Mouse (Mus musculus) olfactory bulb, adult 2 months (tissue): ENCODE data around the gene Dnal4.

Experiments used
- CTCF ChIP-seq: fragments of 200-500 bp; IDR thresholded peaks from 2 replicates; pipeline ENCODE4 v1.5.1; 2012; ENCODE audit warnings: low read depth, mild to moderate bottlenecking, low read length, moderate library complexity; ENCODE audit not compliant: insufficient read depth
- POLR2A ChIP-seq: fragments of 200-500 bp; IDR thresholded peaks from 2 replicates; pipeline ENCODE4 v1.6.1; 2012; ENCODE audit warnings: mild to moderate bottlenecking, low read depth, low read length, moderate library complexity; ENCODE audit not compliant: insufficient read depth

GRCm38 (mm10) chr15:79764539-79765267 is 12.9 kb downstream of the Dnal4 start:
- TF ChIP-seq CTCF (no peak), POLR2A (no peak)
